Mouse (Mus musculus) bone marrow macrophage, adult 2 months (primary cell): ENCODE measurements around the gene Rbm44.

Experiments
- CTCF ChIP-seq: IDR thresholded peaks from 2 replicates; pipeline ENCODE4 v1.5.1; 2012; ENCODE audit warnings: low read depth, mild to moderate bottlenecking, low read length, moderate library complexity
- POLR2A ChIP-seq: IDR thresholded peaks from 2 replicates; pipeline ENCODE4 v1.6.1; 2012; ENCODE audit warnings: mild to moderate bottlenecking, low read depth, low read length, borderline replicate concordance

GRCm38 (mm10) chr1:91219641-91220321 is 74.9 kb downstream of the Rbm44 start:
- TF ChIP-seq POLR2A (no peak), CTCF (no peak)
